Mouse (Mus musculus): ENCODE data around the gene Triobp.

- TF ChIP-seq EP300 (optimal IDR thresholded peaks at IDR 0.05) = no peak
- no peak for TF ChIP-seq CTCF (IDR thresholded peaks at IDR 0.05; ENCODE audit: low read depth)
These were observed 49.0 kb upstream of the Triobp start for GRCm38 (mm10) chr15:78898507-78899001.
